Mouse (Mus musculus): Measurements from ENCODE around the gene Atp9a.
A peak's percentile ranks its signal among the peaks of the same experiment; 100 is the strongest.

The Atp9a gene

GRCm38 (mm10) chr2:168642187-168642586 is 100.0 kb downstream of the Atp9a start:
- DNase-seq (ENCODE audit: low read depth, low spot score): peak; percentile 16

- no peak for DNase-seq (ENCODE audit: low read depth, low spot score)
Measured at GRCm38 (mm10) chr2:168640460-168640859, 101.7 kb downstream of the Atp9a start.

GRCm38 (mm10) chr2:168634881-168635280 is 107.3 kb downstream of the Atp9a start:
- DNase-seq (ENCODE audit: low read depth, low spot score): no peak

GRCm38 (mm10) chr2:168633301-168633816 is 108.8 kb downstream of the Atp9a start:
- DNase-seq (ENCODE audit: low read depth, low spot score): no peak

DNA sequence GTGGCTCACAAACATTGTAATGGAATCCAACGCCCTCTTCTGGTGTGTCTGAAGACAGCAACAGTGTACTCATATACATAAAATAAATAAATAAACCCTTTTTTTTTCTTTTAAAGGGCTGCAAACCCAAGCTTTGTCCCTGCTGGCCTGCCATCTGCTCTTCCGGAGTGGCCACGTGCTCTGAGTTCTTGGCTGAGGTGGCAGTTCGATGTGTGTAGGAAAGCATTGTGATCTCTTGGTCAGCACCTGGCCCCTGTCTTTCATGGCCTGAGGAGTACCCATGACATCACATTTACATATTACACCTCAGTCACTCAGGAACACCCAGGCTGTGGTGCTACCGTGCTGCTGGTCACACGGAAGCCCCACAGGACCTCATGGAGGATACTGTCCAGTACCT is 109.7 kb downstream of the Atp9a start:
- no peak for DNase-seq (ENCODE audit: low read depth, low spot score)

GRCm38 (mm10) chr2:168628787-168629186 is 113.4 kb downstream of the Atp9a start:
- peak; percentile 22 for DNase-seq (ENCODE audit: low read depth, low spot score)

GRCm38 (mm10) chr2:168627829-168628770 is 114.1 kb downstream of the Atp9a start:
- no peak for DNase-seq (ENCODE audit: low read depth, low spot score)

- no peak for DNase-seq (ENCODE audit: low read depth, low spot score)
Measured at GRCm38 (mm10) chr2:168626385-168626784, 115.8 kb downstream of the Atp9a start.

GRCm38 (mm10) chr2:168625091-168625490 is 117.1 kb downstream of the Atp9a start:
- no peak for DNase-seq (ENCODE audit: low read depth, low spot score)

DNA sequence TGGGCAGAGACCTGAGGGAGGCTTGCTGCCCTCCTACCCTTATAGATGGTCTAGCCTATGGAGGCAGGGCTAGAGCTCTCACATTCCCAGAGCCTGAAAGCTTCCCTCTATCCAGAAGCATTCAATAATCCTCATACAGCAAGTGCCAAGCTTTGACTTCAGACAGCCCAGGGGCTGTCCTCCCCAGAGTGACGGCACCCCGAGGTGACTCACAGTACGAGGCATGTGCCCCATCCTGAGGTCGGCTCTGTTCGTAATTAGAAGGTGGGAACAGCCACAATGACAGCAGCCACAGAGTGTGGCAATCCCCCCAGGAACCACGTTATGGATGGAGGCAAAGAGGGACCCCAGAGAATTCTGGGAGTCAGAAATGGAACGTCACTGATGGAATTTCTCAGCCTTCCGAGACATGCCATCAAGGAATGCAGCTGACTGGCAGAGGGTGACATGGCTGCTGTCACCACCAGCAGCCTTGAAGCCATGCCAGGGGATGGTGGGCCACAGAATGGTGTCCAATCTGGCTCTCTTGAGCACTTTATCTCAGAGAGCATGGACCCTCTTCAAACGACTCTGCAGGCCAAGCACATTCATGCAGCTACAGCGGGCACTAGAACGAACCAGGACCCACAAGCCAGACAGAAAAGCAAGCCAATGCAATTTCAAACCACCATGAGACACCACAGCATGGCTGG is 121.0 kb downstream of the Atp9a start:
- no peak for DNase-seq (ENCODE audit: low read depth, low spot score)

DNA sequence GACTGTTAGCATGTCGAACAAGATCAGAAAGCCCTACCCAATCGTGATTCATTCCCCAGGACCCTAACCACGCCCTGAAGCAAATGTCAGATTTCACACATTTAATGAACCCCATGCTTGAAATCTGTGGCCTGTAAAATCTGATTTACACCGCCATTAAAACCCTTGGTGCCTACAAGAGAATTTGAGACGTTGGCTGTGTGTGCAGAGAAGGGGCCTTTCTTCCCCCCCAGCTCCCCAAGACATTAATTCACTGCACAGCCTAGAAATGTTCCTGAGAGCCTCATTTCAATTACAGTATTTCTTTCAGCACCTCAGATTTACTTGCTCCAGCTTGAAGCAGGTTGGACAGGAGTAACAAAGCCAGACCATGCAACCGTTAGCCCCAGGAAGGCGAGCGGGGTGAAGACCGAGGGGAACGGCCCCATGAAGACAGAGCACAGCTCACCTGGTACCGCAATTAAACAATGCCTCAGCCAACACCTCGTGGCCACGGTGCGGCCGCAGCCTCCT is 123.9 kb downstream of the Atp9a start:
- no peak for DNase-seq (ENCODE audit: low read depth, low spot score)

DNA sequence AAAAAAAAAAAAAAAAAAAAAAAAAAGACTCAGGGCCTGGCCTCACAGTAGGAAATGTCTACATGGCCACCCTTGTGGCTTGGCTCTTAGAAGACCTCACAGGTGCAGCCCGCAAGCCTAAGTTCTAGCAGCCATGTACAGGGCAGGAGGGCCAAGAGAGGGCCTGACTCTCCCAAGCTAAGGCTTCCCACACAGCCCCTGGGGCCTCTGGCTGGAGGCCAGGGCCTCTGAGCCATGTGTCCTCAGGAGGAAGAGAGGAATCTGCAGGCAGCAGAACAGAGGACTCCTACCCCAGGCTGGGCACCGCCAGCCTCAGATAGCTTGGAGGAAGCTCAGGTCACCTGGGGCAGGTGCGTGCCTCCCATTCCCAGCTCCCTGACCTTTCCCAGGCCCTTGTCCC is 127.0 kb downstream of the Atp9a start:
- no peak for DNase-seq (ENCODE audit: low read depth, low spot score)

- no peak for DNase-seq (ENCODE audit: low read depth, low spot score)
Measured at GRCm38 (mm10) chr2:168614170-168614872, 127.9 kb downstream of the Atp9a start.

- no peak for DNase-seq (ENCODE audit: low read depth, low spot score)
Measured at GRCm38 (mm10) chr2:168613092-168613880, 128.9 kb downstream of the Atp9a start.

DNA sequence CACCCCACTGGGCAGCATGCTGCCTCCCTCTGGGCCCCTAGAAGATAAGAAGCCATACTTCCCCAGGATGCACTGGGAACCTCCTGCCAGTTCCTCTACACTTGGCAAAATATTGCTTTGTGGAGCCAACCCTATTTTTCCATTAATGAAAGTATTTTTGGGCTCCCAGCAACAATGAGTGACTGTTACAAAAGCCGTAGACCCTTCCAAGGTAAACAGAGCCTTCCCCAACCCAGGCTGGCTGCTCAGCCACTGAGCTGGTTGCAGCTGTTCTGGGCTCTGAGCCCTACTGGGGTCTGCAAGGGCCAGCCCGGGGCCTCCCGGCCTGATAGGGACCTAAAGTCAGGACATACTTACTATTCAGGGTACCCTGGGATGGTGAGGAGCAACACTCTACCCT is 131.3 kb downstream of the Atp9a start:
- DNase-seq (ENCODE audit: low read depth, low spot score): no peak

GRCm38 (mm10) chr2:168609653-168610248 is 132.5 kb downstream of the Atp9a start:
- DNase-seq (ENCODE audit: low read depth, low spot score): no peak

DNA sequence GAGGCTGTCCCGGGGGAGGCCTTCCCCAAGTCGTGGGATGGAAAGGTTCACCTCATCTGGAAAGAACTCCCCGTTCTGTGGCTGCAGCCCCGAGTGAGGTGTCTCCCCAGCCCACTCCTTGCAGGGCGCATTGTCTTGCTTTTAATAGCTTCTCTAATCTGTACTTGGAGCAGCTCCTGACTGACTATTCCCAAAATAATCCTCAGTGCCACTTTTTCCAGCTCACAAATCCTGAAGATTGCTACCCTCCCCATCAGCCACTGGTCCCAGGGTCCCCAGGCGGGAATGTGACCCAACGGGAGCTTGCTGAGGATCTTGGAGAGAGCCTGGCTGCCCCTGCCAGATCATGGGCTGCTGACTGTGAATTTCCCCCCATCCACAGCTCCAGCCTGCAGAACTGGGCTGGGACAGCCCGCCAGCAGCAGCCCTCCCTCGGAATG is 134.1 kb downstream of the Atp9a start:
- no peak for DNase-seq (ENCODE audit: low read depth, low spot score)

DNA sequence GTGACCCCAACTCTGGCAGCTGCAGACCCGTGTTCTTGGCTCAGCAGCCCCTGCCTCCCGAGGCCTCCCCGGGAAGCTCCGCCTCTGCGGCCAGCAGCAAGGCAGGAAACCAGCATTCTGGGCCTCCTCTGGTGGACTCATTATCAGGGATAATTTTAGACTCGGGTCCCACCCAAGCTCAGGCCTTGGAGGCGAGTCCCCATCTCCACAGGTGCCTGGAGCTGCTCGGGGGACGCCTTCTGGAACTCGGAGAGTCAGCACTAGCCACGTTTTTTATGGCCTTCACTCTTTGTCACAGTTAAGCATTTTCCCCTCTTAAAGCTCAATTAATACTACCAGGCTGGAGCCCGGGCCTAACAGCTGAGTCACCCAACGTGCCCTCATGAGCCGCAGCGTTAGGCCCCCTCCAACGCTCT is 137.5 kb downstream of the Atp9a start:
- DNase-seq (ENCODE audit: low read depth, low spot score): no peak

- DNase-seq (ENCODE audit: low read depth, low spot score): no peak
Measured at GRCm38 (mm10) chr2:168602387-168602741, 139.8 kb downstream of the Atp9a start.
